Mouse (Mus musculus) lung, embryonic 15.5 days (tissue): ENCODE measurements around the gene Atp2b1. TPM values are rescaled to one million over a fixed set of nuclear protein-coding genes. Genes with fewer than 3 reads are reported as not detected.

Source experiments
- ATAC-seq: fragments of 200-750 bp; cut with Nextera tagmentation; 2 replicates; pipeline ENCODE4 v1.8.0; 2017; ENCODE audit warnings: moderate number of reproducible peaks, borderline replicate concordance; ENCODE audit not compliant: low FRiP score, low TSS enrichment; ENCODE audit errors: extremely low read depth
- H3K27ac ChIP-seq: fragments of 300-500 bp; sonication (generic); 2 replicates; pipeline ENCODE4 v1.5.1; 2015; ENCODE audit warnings: moderate library complexity, mild to moderate bottlenecking, inconsistent platforms
- H3K27me3 ChIP-seq: fragments of 300-500 bp; sonication (generic); 2 replicates; pipeline ENCODE4 v1.6.1; 2015; ENCODE audit warnings: inconsistent platforms
- H3K36me3 ChIP-seq: fragments of 300-500 bp; sonication (generic); 2 replicates; pipeline ENCODE4 v1.6.1; 2015; ENCODE audit warnings: inconsistent platforms
- H3K4me1 ChIP-seq: fragments of 300-500 bp; sonication (generic); 2 replicates; pipeline ENCODE4 v1.6.1; 2015; ENCODE audit warnings: inconsistent platforms
- H3K4me2 ChIP-seq: fragments of 300-500 bp; sonication (generic); 2 replicates; pipeline ENCODE4 v1.6.1; 2015; ENCODE audit warnings: inconsistent platforms, mild to moderate bottlenecking, moderate library complexity
- H3K4me3 ChIP-seq: fragments of 300-500 bp; sonication (generic); 2 replicates; pipeline ENCODE4 v1.5.1; 2015; ENCODE audit warnings: mild to moderate bottlenecking, inconsistent platforms
- H3K9ac ChIP-seq: fragments of 300-500 bp; sonication (generic); 2 replicates; pipeline ENCODE4 v1.6.1; 2015; ENCODE audit warnings: inconsistent platforms
- H3K9me3 ChIP-seq: fragments of 300-500 bp; sonication (generic); 2 replicates; pipeline ENCODE4 v1.6.1; 2016; ENCODE audit warnings: inconsistent platforms
- WGBS: fragments of 180-500 bp; shearing (Covaris S2); methylation state at CpG from one replicate; pipeline ENCODE4 v1.1.7; 2015; 5-methylcytosine and 5-hydroxymethylcytosine counted together
- polyA plus RNA-seq: library from polyadenylated mRNA; unstranded; fragments of >200 nt; fragmentation: Nextera tagmentation; extraction: Ambion mirVana; gene quantifications from 2 replicates; pipeline ENCODE4 v1.2.1, GENCODE M21; 2015

The Atp2b1 gene
- polyA plus RNA-seq, result 181 and 199 TPM in 2 replicates

DNA sequence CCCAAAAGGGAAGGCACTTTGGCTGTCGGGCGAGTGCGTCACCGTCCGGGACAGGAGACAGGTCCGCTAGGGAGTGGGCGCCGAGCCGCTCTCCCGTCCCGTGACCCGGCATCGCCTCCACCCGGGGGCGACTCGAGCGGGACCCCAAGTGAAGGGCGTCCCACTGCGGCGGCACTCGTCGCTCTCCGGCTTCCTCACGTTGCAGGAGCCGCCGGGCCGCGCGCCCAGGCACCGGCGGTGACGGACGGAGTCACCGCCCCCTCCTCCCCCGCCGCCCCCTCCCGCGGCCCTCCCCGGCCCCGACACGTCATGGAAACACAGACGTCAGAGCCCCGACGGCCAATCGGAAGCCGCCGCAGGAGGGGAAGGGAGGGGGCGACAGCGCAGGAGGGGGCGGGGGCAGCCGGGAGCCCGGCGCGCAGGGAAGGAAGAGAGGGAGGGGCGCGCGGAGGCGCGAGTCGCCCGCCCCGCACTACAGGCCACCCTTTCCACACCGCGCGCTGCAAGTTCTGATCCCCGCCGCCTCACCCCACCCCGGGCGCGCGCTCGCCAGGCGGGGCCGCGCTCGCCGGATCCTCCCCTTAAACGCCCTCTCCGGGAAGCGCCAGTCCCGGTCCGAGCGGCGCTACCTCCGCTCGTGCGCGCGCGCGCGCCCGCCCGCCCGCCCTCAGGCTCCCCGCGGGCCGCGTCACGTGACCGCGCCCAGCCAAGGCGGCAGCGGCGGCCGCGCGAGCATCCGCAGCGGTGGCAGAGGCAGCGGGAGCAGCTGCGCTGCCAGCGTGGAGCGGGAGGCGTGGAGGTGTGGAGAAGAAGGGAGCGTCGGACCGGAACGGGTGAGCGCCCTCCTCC, at the start of gene Atp2b1:
Gene Atp2b1 (plus strand): TSS at position 446 of the 849 bp plus-strand sequence.
- under 1% methylated on average over 96 of the region's 120 CpGs for WGBS
- Histone ChIP-seq H3K36me3 (no peaks in the 10 kb centered on the region), H3K9ac (peak within 1 kb of the TSS; percentile 88), H3K27ac (peak within 1 kb of the TSS; percentile 99), H3K9me3 (no peaks in the 10 kb centered on the region), H3K4me2 (peak within 1 kb of the TSS; percentile 76), H3K4me1 (peaks cover 18% of the 10 kb centered on the region), H3K27me3 (no peaks in the 10 kb centered on the region), H3K4me3 (peak within 1 kb of the TSS; percentile 92)
- ATAC-seq, result peak; percentile 95

DNA sequence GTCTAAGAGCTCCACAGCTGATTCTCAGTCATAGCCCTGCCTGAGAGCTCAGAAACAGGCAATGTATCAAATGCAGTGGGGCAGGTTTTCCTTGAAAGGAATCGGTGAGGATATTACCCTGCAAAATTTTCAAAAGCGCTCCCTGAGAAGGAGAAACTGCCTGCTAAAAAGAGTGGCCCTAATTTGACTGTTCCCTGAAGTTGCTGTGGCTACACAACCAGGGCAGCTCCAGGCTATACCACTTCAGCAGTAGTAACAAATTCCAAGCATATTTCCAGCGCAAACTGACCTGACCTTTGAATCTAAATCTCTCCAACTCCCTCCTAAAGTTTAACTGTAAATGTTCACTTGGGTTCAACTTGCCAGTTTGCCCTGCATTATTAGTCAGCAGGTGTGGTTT, 49.4 kb upstream of the Atp2b1 start:
- H3K27ac ChIP-seq, result peak overlapping the region; percentile 57
- H3K9me3 ChIP-seq, result no peaks in the 10 kb centered on the region
- H3K4me3 ChIP-seq, result no peak overlapping the region
- no peak overlapping the region for H3K4me2 ChIP-seq
- peaks cover 8% of the 10 kb centered on the region; the same call in 1 of the 2 replicates for H3K4me1 ChIP-seq
- no peak for ATAC-seq
- 25% methylated on average over 3 of the region's 3 CpGs for WGBS
- no peaks in the 10 kb centered on the region for H3K27me3 ChIP-seq
- no peaks in the 10 kb centered on the region for H3K36me3 ChIP-seq
- no peak overlapping the region for H3K9ac ChIP-seq

GRCm38 (mm10) chr10:98866836-98867370, 47.3 kb upstream of the Atp2b1 start:
- WGBS, result 95% methylated on average over 5 of the region's 5 CpGs
- no peak for ATAC-seq

GRCm38 (mm10) chr10:98868351-98868908, 45.8 kb upstream of the Atp2b1 start:
- H3K36me3 ChIP-seq, result no peaks in the 10 kb centered on the region
- peaks cover 8% of the 10 kb centered on the region; the same call in 1 of the 2 replicates for H3K4me1 ChIP-seq
- H3K4me2 ChIP-seq, result no peak overlapping the region
- no peak for ATAC-seq
- no peak overlapping the region for H3K27ac ChIP-seq
- H3K9ac ChIP-seq, result no peak overlapping the region
- H3K4me3 ChIP-seq, result no peak overlapping the region
- WGBS, result 80% methylated on average over 4 of the region's 4 CpGs
- H3K9me3 ChIP-seq, result no peaks in the 10 kb centered on the region
- H3K27me3 ChIP-seq, result no peaks in the 10 kb centered on the region

More at GRCm38 (mm10) chr10:98866836-98867370, 47.3 kb upstream of the Atp2b1 start:
- Histone ChIP-seq H3K9me3 (no peaks in the 10 kb centered on the region), H3K4me1 (peaks cover 8% of the 10 kb centered on the region; the same call in 1 of the 2 replicates), H3K27me3 (no peaks in the 10 kb centered on the region), H3K36me3 (no peaks in the 10 kb centered on the region), H3K9ac (no peak overlapping the region), H3K27ac (no peak overlapping the region), H3K4me3 (no peak overlapping the region), H3K4me2 (no peak overlapping the region)

GRCm38 (mm10) chr10:98877855-98878254, 36.4 kb upstream of the Atp2b1 start:
- 72% methylated on average over 3 of the region's 3 CpGs for WGBS
- H3K4me1 ChIP-seq, result no peaks in the 10 kb centered on the region
- H3K9me3 ChIP-seq, result no peaks in the 10 kb centered on the region
- no peaks in the 10 kb centered on the region for H3K36me3 ChIP-seq
- H3K9ac ChIP-seq, result no peak overlapping the region
- no peak for ATAC-seq
- no peak overlapping the region for H3K27ac ChIP-seq
- no peaks in the 10 kb centered on the region for H3K27me3 ChIP-seq
- no peak overlapping the region for H3K4me3 ChIP-seq
- H3K4me2 ChIP-seq, result no peak overlapping the region

- ATAC-seq, result no peak
- H3K9me3 ChIP-seq, result no peaks in the 10 kb centered on the region
- no peak overlapping the region for H3K4me3 ChIP-seq
- H3K27ac ChIP-seq, result no peak overlapping the region
- H3K27me3 ChIP-seq, result no peaks in the 10 kb centered on the region
- H3K36me3 ChIP-seq, result no peaks in the 10 kb centered on the region
- WGBS, result 69% methylated on average over 2 of the region's 2 CpGs
- no peak overlapping the region for H3K9ac ChIP-seq
- H3K4me1 ChIP-seq, result no peaks in the 10 kb centered on the region
- no peak overlapping the region for H3K4me2 ChIP-seq
Measured at GRCm38 (mm10) chr10:98878636-98879035, 35.6 kb upstream of the Atp2b1 start.

- Histone ChIP-seq H3K4me2 (no peak overlapping the region), H3K9me3 (no peaks in the 10 kb centered on the region), H3K36me3 (no peaks in the 10 kb centered on the region), H3K27ac (no peak overlapping the region), H3K4me1 (no peaks in the 10 kb centered on the region), H3K9ac (no peak overlapping the region), H3K4me3 (no peak overlapping the region), H3K27me3 (no peaks in the 10 kb centered on the region)
- ATAC-seq, result no peak
- 84% methylated on average over 8 of the region's 8 CpGs for WGBS
Measured at GRCm38 (mm10) chr10:98880057-98880456, 34.1 kb upstream of the Atp2b1 start.

GRCm38 (mm10) chr10:98880711-98881110, 33.5 kb upstream of the Atp2b1 start:
- no peaks in the 10 kb centered on the region for H3K9me3 ChIP-seq
- no peak for ATAC-seq
- H3K4me1 ChIP-seq, result no peaks in the 10 kb centered on the region
- no peak overlapping the region for H3K9ac ChIP-seq
- H3K27ac ChIP-seq, result no peak overlapping the region
- no peak overlapping the region for H3K4me2 ChIP-seq
- H3K4me3 ChIP-seq, result no peak overlapping the region
- 52% methylated on average over 2 of the region's 2 CpGs for WGBS
- no peaks in the 10 kb centered on the region for H3K36me3 ChIP-seq
- H3K27me3 ChIP-seq, result no peaks in the 10 kb centered on the region

- H3K9ac ChIP-seq, result no peak overlapping the region
- ATAC-seq, result no peak
- H3K27ac ChIP-seq, result no peak overlapping the region
- H3K4me2 ChIP-seq, result no peak overlapping the region
- H3K36me3 ChIP-seq, result no peaks in the 10 kb centered on the region
- no peaks in the 10 kb centered on the region for H3K27me3 ChIP-seq
- H3K9me3 ChIP-seq, result no peaks in the 10 kb centered on the region
- WGBS, result 79% methylated on average over 6 of the region's 6 CpGs
- no peak overlapping the region for H3K4me3 ChIP-seq
- H3K4me1 ChIP-seq, result no peaks in the 10 kb centered on the region
Measured at GRCm38 (mm10) chr10:98881492-98881891, 32.7 kb upstream of the Atp2b1 start.

DNA sequence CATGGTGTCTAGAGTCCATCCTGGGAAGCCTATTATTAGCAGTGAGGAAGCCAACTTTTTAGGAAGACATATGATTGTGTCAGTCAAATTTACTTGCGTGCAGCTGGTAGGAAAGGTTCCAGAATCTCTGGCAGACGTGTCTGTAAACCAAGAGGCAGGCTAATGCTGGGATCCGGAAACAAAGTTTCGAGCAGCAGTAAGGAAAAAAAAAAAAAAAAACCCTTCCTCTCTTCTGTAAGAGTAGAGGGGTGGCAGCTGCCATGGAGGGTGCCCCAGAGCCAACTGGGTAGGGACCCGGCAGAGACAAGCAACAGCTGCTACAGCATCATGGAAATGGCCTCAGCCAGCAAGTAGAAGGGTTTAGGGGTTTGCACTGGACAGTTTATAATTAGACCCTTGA, 31.6 kb upstream of the Atp2b1 start:
- H3K4me3 ChIP-seq, result no peak overlapping the region
- no peak overlapping the region for H3K4me2 ChIP-seq
- H3K4me1 ChIP-seq, result no peaks in the 10 kb centered on the region
- ATAC-seq, result no peak
- no peak overlapping the region for H3K9ac ChIP-seq
- no peaks in the 10 kb centered on the region for H3K36me3 ChIP-seq
- 60% methylated on average over 5 of the region's 5 CpGs for WGBS
- no peaks in the 10 kb centered on the region for H3K9me3 ChIP-seq
- H3K27me3 ChIP-seq, result no peaks in the 10 kb centered on the region
- H3K27ac ChIP-seq, result peak overlapping the region; percentile 50

GRCm38 (mm10) chr10:98884445-98884844, 29.8 kb upstream of the Atp2b1 start:
- H3K9ac ChIP-seq, result no peak overlapping the region
- ATAC-seq, result peak; percentile 81
- 43% methylated on average over 2 of the region's 2 CpGs for WGBS

GRCm38 (mm10) chr10:98886770-98887271, 27.4 kb upstream of the Atp2b1 start:
- 90% methylated on average over 3 of the region's 3 CpGs for WGBS
- Histone ChIP-seq H3K27ac (no peak overlapping the region), H3K9ac (no peak overlapping the region), H3K9me3 (no peaks in the 10 kb centered on the region), H3K4me3 (no peak overlapping the region), H3K4me2 (no peak overlapping the region), H3K36me3 (no peaks in the 10 kb centered on the region), H3K27me3 (no peaks in the 10 kb centered on the region), H3K4me1 (no peaks in the 10 kb centered on the region)
- ATAC-seq, result no peak

More at GRCm38 (mm10) chr10:98884445-98884844, 29.8 kb upstream of the Atp2b1 start:
- H3K4me1 ChIP-seq, result no peaks in the 10 kb centered on the region
- H3K4me3 ChIP-seq, result no peak overlapping the region
- H3K36me3 ChIP-seq, result no peaks in the 10 kb centered on the region
- H3K4me2 ChIP-seq, result no peak overlapping the region
- no peaks in the 10 kb centered on the region for H3K27me3 ChIP-seq
- H3K9me3 ChIP-seq, result no peaks in the 10 kb centered on the region
- H3K27ac ChIP-seq, result 0 out of 2 replicates have a peak overlapping the region, but pooled peaks have one; percentile 20
